Mouse (Mus musculus): ENCODE measurements around the gene Egf. TPM values are rescaled to one million over a fixed set of nuclear protein-coding genes. Genes with fewer than 3 reads are reported as not detected.

The Egf gene
- 0.92 and 1.2 TPM in 2 replicates for polyA plus RNA-seq (2015; fragmentation: Nextera tagmentation; extraction: Ambion mirVana)

DNA sequence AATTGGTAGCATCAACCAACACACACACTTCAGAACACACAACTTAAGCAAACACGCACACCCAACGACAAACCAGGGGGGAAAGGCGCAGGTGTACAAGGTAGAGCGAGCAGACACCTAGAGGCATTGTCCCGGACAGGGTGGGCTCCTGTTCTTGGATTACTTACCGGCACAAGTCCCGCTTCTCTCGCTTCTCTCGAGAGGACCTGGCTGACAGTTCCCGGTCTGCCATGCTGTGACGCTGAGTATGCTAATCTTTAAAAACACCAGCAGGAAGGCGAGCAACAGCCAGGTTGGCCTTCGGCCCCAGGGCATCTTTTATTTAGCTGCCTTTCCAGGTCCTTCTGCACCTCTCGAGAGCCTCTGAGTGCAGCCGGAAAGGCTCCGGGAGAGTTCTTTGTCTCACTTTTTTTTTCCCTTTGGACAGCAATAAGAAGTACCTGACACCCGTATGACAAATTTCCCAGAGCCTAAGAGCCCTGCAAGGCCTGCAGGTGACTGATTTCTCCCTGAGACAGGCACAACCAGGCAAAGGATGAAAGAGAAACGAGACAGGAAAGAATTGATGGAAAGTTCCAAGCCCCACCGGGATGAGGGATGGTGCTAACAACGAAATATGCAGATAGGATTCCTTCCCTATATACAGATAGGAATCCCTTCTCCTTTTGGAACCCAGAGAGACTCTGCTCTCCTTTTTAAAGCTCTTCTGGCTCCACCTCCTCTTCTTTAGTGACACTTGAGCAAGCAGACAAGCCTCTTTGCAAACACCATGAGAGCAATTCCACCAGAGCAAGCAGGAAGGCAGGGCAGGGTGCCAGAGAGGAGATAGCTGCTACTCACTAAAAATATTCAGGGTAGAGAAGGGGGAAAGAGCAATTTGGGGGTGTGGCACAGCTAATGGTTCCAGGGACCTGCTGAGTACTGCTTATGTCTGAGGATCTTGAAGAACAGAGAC is at the start of gene Egf:
Gene Egf (minus strand): TSS at position 667 of the 955 bp plus-strand sequence.

DNA sequence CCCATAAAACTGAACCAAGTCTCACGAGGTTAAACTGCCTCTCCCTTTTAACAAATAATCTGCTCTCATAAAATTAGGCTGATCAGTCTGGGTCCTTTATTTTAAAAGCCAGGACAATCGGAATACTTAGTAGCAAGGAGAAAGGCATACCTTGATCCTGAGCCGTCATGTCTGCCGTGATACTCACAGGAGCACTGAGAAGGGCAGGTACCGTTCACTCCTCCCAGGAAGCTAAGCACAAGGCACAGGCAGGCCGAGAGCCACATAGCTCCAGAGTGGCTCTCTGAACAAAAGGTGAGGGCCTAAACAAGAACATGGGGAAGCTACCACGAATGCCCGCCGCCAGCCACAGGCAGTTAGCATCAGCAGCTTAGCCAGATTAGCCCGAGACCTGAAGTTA is 48.6 kb upstream of the Egf start, which contains the start of gene Lrit3:
Gene Lrit3 (minus strand): TSS at position 266 of the 400 bp plus-strand sequence.

Small RNA genes lying within 50 kb of the gene (microRNA-seq; reads per million reads assigned to microRNA genes)
- gene Gm24515: not detected

Other genes starting within 250 kb of the Egf start
- gene Elovl6, start 223.0 kb downstream of the Egf start, polyA plus RNA-seq (2015; fragmentation: Nextera tagmentation; extraction: Ambion mirVana): 47.6 and 50.6 TPM in 2 replicates
- 0.09 TPM in 1 of 2 replicates, not detected in the other for gene Lrit3, start 48.7 kb upstream of the Egf start, polyA plus RNA-seq (2015; fragmentation: Nextera tagmentation; extraction: Ambion mirVana)
- gene Rrh, start 67.3 kb upstream of the Egf start, polyA plus RNA-seq (2015; fragmentation: Nextera tagmentation; extraction: Ambion mirVana): 0.08 TPM in 1 of 2 replicates, not detected in the other
- gene Gar1, start 76.1 kb upstream of the Egf start, polyA plus RNA-seq (2015; fragmentation: Nextera tagmentation; extraction: Ambion mirVana): 43.4 and 44.9 TPM in 2 replicates
- gene Cfi, start 80.6 kb upstream of the Egf start, polyA plus RNA-seq (2015; fragmentation: Nextera tagmentation; extraction: Ambion mirVana): 0.39 and 0.57 TPM in 2 replicates
- 50.4 and 52.4 TPM in 2 replicates for gene Pla2g12a, start 123.3 kb upstream of the Egf start, polyA plus RNA-seq (2015; fragmentation: Nextera tagmentation; extraction: Ambion mirVana)
- 17.7 and 20.8 TPM in 2 replicates for gene Casp6, start 146.1 kb upstream of the Egf start, polyA plus RNA-seq (2015; fragmentation: Nextera tagmentation; extraction: Ambion mirVana)
- 14.5 and 15.1 TPM in 2 replicates for gene Mcub, start 214.9 kb upstream of the Egf start, polyA plus RNA-seq (2015; fragmentation: Nextera tagmentation; extraction: Ambion mirVana)

Data from neural tube, postnatal 0 days (tissue).